In genomic region chrX:103492398-103493256, GRCm38 (mm10) we compare ENCODE assay signal across 8 mouse cellular contexts.
A peak's percentile ranks its signal among the peaks of the same experiment; 100 is the strongest.
DNase-seq lines count a peak whose midpoint lies in the region; ATAC-seq and TF ChIP-seq lines count a peak whose summit lies in the region.

No protein-coding gene starts in this region.

- H3K36me3 ChIP-seq in lung, embryonic 14.5 days (ENCODE audit: insufficient read depth) = peaks cover 7% of the 10 kb centered on the region
- H3K36me3 ChIP-seq in forebrain, embryonic 10.5 days (replicated peaks) = peaks cover 13% of the 10 kb centered on the region
- peaks cover 2% of the 10 kb centered on the region; the same call in 1 of the 2 replicates for H3K36me3 ChIP-seq in kidney, postnatal 0 days (ENCODE audit: insufficient read depth, low read length)
- no peaks in the 10 kb centered on the region for H3K36me3 ChIP-seq in midbrain, postnatal 0 days (ENCODE audit: insufficient read depth, low read length)

- H3K27ac ChIP-seq in lung, embryonic 14.5 days (ENCODE audit: low read depth) = peak overlapping the region; percentile 96
- peak overlapping the region; percentile 97 for H3K27ac ChIP-seq in forebrain, embryonic 10.5 days
- H3K27ac ChIP-seq in kidney, postnatal 0 days = peak overlapping the region; percentile 93
- H3K27ac ChIP-seq in midbrain, postnatal 0 days (ENCODE audit: low read depth, low read length) = peak overlapping the region; percentile 78

- no peaks in the 10 kb centered on the region for H3K4me1 ChIP-seq in lung, embryonic 14.5 days (ENCODE audit: insufficient read depth)
- peaks cover 25% of the 10 kb centered on the region for H3K4me1 ChIP-seq in forebrain, embryonic 10.5 days
- no peaks in the 10 kb centered on the region for H3K4me1 ChIP-seq in kidney, postnatal 0 days (replicated peaks; ENCODE audit: insufficient read depth, low read length)
- H3K4me1 ChIP-seq in midbrain, postnatal 0 days (ENCODE audit: insufficient read depth, low read length) = peaks cover 4% of the 10 kb centered on the region; the same call in 1 of the 2 replicates

- no peaks in the 10 kb centered on the region for H3K27me3 ChIP-seq in lung, embryonic 14.5 days (ENCODE audit: insufficient read depth, low read length)
- H3K27me3 ChIP-seq in forebrain, embryonic 10.5 days (ENCODE audit: poor library complexity, severe bottlenecking) = no peaks in the 10 kb centered on the region
- H3K27me3 ChIP-seq in kidney, postnatal 0 days (ENCODE audit: insufficient read depth, low read length) = no peaks in the 10 kb centered on the region
- H3K27me3 ChIP-seq in midbrain, postnatal 0 days (ENCODE audit: insufficient read depth, low read length) = no peaks in the 10 kb centered on the region

- no peaks in the 10 kb centered on the region for H3K9me3 ChIP-seq in lung, embryonic 14.5 days (ENCODE audit: low read depth, low read length)
- H3K9me3 ChIP-seq in forebrain, embryonic 10.5 days = no peaks in the 10 kb centered on the region
- no peaks in the 10 kb centered on the region for H3K9me3 ChIP-seq in kidney, postnatal 0 days (replicated peaks; ENCODE audit: low read length)
- H3K9me3 ChIP-seq in midbrain, postnatal 0 days (ENCODE audit: low read length) = no peaks in the 10 kb centered on the region

- DNase-seq in lung, embryonic 14.5 days = peak; percentile 26
- no peak for DNase-seq in lung, postnatal 14 days
- peak; percentile 4 for DNase-seq in brain, adult 2 months (ENCODE audit: low read depth, low spot score)
- no peak for DNase-seq in forebrain, embryonic 10.5 days (ENCODE audit: extremely low spot score, low spot score)
- DNase-seq in kidney, postnatal 0 days (ENCODE audit: low spot score) = no peak
- DNase-seq in midbrain, postnatal 0 days (ENCODE audit: low spot score) = no peak
- no peak for DNase-seq in left cerebral cortex, adult 11 months (ENCODE audit: low spot score)
- no peak for DNase-seq in left cerebral cortex, adult 9 months (ENCODE audit: low spot score in 2 of 2)

- WGBS in lung, embryonic 14.5 days = 37% methylated on average over 9 of the region's 10 CpGs
- 44% methylated on average over 10 of the region's 10 CpGs for WGBS in forebrain, embryonic 10.5 days
- WGBS in kidney, postnatal 0 days = 45% methylated on average over 10 of the region's 10 CpGs
- WGBS in midbrain, postnatal 0 days = 27% methylated on average over 10 of the region's 10 CpGs

- H3K4me2 ChIP-seq in lung, embryonic 14.5 days = peak overlapping the region; percentile 61
- H3K4me2 ChIP-seq in kidney, postnatal 0 days (ENCODE audit: low read length) = peak overlapping the region; percentile 58
- peak overlapping the region; percentile 51 for H3K4me2 ChIP-seq in midbrain, postnatal 0 days (ENCODE audit: low read depth, low read length, poor library complexity, severe bottlenecking)

- H3K9ac ChIP-seq in lung, embryonic 14.5 days = peak overlapping the region; percentile 86
- 0 out of 2 replicates have a peak overlapping the region, but pooled peaks have one; percentile 35 for H3K9ac ChIP-seq in kidney, postnatal 0 days (ENCODE audit: low read depth, low read length)
- H3K9ac ChIP-seq in midbrain, postnatal 0 days (replicated peaks; ENCODE audit: low read length, poor library complexity, severe bottlenecking) = peak overlapping the region; percentile 44; the same call in 1 of the 2 replicates

- peak; percentile 32; the same call in 1 of the 2 replicates for ATAC-seq in lung, embryonic 14.5 days (ENCODE audit: insufficient read depth)
- ATAC-seq in kidney, postnatal 0 days (replicated peaks; ENCODE audit: low FRiP score, low read depth) = 0 out of 2 replicates have a peak, but pooled peaks have one; percentile 12
- peak; percentile 25; the same call in 1 of the 2 replicates for ATAC-seq in midbrain, postnatal 0 days (ENCODE audit: low FRiP score)

- H3K4me3 ChIP-seq in lung, embryonic 14.5 days (ENCODE audit: low read depth, low read length) = peak overlapping the region; percentile 57
- peak overlapping the region; percentile 61 for H3K4me3 ChIP-seq in forebrain, embryonic 10.5 days
- H3K4me3 ChIP-seq in kidney, postnatal 0 days (replicated peaks; ENCODE audit: low read depth, low read length) = peak overlapping the region; percentile 50
- H3K4me3 ChIP-seq in midbrain, postnatal 0 days (ENCODE audit: low read depth, low read length) = peak overlapping the region; percentile 50; the same call in 1 of the 2 replicates

- no peak for TF ChIP-seq CTCF in lung, embryonic 14.5 days (IDR thresholded peaks at IDR 0.05; ENCODE audit: low read depth)
- TF ChIP-seq CTCF in kidney, postnatal 0 days (IDR thresholded peaks at IDR 0.05; ENCODE audit: low read depth) = no peak
- no peak for TF ChIP-seq CTCF in midbrain, postnatal 0 days (IDR thresholded peaks at IDR 0.05)

Comparison
In these comparisons a context has a peak if more than half of its experiments do, and no peak if none do; other contexts are left out.
1. DNase-seq: peak in lung, embryonic 14.5 days (single experiment) and brain, adult 2 months (single experiment); none in lung, postnatal 14 days (single experiment), forebrain, embryonic 10.5 days (single experiment), kidney, postnatal 0 days (single experiment), midbrain, postnatal 0 days (single experiment), left cerebral cortex, adult 11 months (single experiment) and left cerebral cortex, adult 9 months (0 of 2).
2. H3K9ac ChIP-seq: peak in every context shown above with its lines; median percentile 86 in lung, embryonic 14.5 days; 44 in midbrain, postnatal 0 days; 35 in kidney, postnatal 0 days.
3. Peak in every context shown above with its lines, with median percentiles within 50 percentile points of each other: ATAC-seq, H3K27ac ChIP-seq, H3K4me2 ChIP-seq and H3K4me3 ChIP-seq.